Mouse (Mus musculus) erythroblast, embryonic 14.5 days (primary cell): ENCODE data around the gene Ube2e1. TPM values are rescaled to one million over a fixed set of nuclear protein-coding genes. Genes with fewer than 3 reads are reported as not detected.

Source experiments
- H3K27me3 ChIP-seq: 2 replicates; pipeline ENCODE4 v1.6.1; 2012; ENCODE audit warnings: inconsistent platforms; ENCODE audit not compliant: control insufficient read depth
- H3K36me3 ChIP-seq: 2 replicates; pipeline ENCODE4 v1.6.1; 2012; ENCODE audit warnings: mild to moderate bottlenecking, inconsistent platforms; ENCODE audit not compliant: control insufficient read depth
- H3K4me1 ChIP-seq: 2 replicates; pipeline ENCODE4 v1.6.1; 2012; ENCODE audit warnings: inconsistent platforms; ENCODE audit not compliant: control insufficient read depth
- H3K4me3 ChIP-seq: replicated peaks from 2 replicates; pipeline ENCODE3; 2012; ENCODE audit warnings: moderate library complexity, mild to moderate bottlenecking, inconsistent platforms
- H3K9me3 ChIP-seq: 2 replicates; pipeline ENCODE4 v1.6.1; 2012; ENCODE audit warnings: low read length, inconsistent platforms, mixed read lengths; ENCODE audit not compliant: control insufficient read depth
- GATA1 ChIP-seq: IDR thresholded peaks from 2 replicates; pipeline ENCODE4 v1.6.1; 2012; ENCODE audit warnings: low read length, inconsistent platforms, mixed read lengths
- TAL1 ChIP-seq: IDR thresholded peaks from 3 replicates; pipeline ENCODE4 v1.6.1; 2012; ENCODE audit warnings: low read length, inconsistent platforms, mixed read lengths
- polyA plus RNA-seq: library from polyadenylated mRNA; stranded (reverse); fragments of >175 nt; gene quantifications from 2 replicates; pipeline ENCODE4 v1.2.3, GENCODE M21; 2012

Gene Ube2e1
- polyA plus RNA-seq, 1 experiment, result 0.31 TPM

- Histone ChIP-seq H3K4me1 (no peaks in the 10 kb centered on the region), H3K4me3 (no peak overlapping the region), H3K36me3 (no peaks in the 10 kb centered on the region), H3K9me3 (no peaks in the 10 kb centered on the region), H3K27me3 (no peaks in the 10 kb centered on the region)
- no peak for TF ChIP-seq TAL1
- no peak for TF ChIP-seq GATA1
Observed at GRCm38 (mm10) chr14:18356442-18356841, 24.8 kb upstream of the Ube2e1 start.

GRCm38 (mm10) chr14:18355514-18356190 lies 24.0 kb upstream of the Ube2e1 start:
- TF ChIP-seq GATA1 (no peak), TAL1 (no peak)
- no peaks in the 10 kb centered on the region for H3K27me3 ChIP-seq
- no peaks in the 10 kb centered on the region for H3K36me3 ChIP-seq
- no peaks in the 10 kb centered on the region for H3K4me1 ChIP-seq
- H3K4me3 ChIP-seq, result no peak overlapping the region
- H3K9me3 ChIP-seq, result no peaks in the 10 kb centered on the region

GRCm38 (mm10) chr14:18353525-18353924 lies 21.9 kb upstream of the Ube2e1 start:
- Histone ChIP-seq H3K36me3 (no peaks in the 10 kb centered on the region), H3K9me3 (no peaks in the 10 kb centered on the region), H3K4me1 (no peaks in the 10 kb centered on the region), H3K4me3 (no peak overlapping the region), H3K27me3 (no peaks in the 10 kb centered on the region)
- TF ChIP-seq GATA1, result no peak
- no peak for TF ChIP-seq TAL1

- TF ChIP-seq GATA1, result no peak
- TF ChIP-seq TAL1, result no peak
- no peaks in the 10 kb centered on the region for H3K36me3 ChIP-seq
- H3K27me3 ChIP-seq, result no peaks in the 10 kb centered on the region
- H3K4me1 ChIP-seq, result no peaks in the 10 kb centered on the region
- H3K4me3 ChIP-seq, result no peak overlapping the region
- no peaks in the 10 kb centered on the region for H3K9me3 ChIP-seq
Observed at GRCm38 (mm10) chr14:18352934-18353333, 21.3 kb upstream of the Ube2e1 start.

DNA sequence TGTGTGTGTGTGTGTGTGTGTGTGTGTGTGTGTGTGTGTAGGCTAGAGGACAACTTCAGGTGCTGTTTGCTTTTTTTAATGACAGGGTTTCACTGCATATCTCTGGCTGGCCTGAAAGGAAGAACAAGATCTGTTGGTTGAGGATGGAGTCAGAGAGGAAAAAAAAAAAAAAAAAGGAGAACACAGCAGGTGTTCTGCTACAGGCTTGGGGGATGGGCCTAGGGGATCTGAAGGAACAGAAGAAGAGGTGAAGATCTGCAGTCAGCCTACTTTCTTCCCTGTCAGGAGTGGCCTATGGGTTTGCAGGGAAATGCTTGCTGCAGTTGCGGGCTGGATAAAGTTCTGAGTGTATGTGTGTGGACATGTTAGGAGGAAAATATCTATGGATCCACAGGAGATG lies 19.0 kb upstream of the Ube2e1 start:
- no peak overlapping the region for H3K4me3 ChIP-seq
- TF ChIP-seq GATA1, result no peak
- no peak for TF ChIP-seq TAL1
- no peaks in the 10 kb centered on the region for H3K9me3 ChIP-seq
- H3K4me1 ChIP-seq, result no peaks in the 10 kb centered on the region
- no peaks in the 10 kb centered on the region for H3K27me3 ChIP-seq
- H3K36me3 ChIP-seq, result no peaks in the 10 kb centered on the region

DNA sequence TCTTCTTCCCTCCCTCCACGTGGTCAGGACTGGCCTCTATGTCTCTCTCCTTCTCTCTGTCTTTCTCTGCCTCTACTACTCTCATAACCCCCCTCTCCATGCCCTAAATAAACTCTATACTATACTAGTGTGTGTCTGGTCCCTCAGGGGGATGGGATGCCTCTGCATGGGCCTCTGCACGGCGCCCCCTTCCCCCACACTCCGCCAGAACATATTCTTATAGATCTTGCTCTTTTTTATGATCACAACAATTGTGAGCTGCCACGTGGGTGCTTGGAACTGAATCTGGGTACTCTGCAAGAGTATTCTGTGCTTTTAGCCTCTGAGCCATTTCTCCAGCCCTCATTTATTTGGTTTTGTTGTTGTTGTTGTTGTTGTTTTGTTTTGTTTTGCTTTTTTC lies 18.2 kb upstream of the Ube2e1 start:
- TF ChIP-seq GATA1 (no peak), TAL1 (no peak)

DNA sequence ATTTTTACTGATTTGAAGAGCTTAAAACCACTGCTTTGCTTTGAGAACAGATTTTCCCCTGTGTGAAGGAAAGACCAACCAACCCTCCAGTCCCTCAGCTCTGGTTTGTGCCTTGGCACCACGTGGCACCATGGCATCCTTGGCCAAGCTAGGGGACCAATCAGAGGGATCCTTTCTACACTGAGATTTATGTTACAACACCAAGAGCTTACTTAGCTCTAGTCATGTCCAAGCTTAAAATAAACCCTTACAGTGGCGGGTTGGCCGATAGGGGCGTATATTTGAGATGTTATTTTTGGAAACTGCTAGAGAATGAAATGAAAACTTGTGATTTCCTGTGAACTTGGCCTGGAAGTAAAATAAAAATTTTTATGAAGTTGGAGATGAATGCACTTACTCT lies 11.9 kb upstream of the Ube2e1 start:
- H3K4me3 ChIP-seq, result no peak overlapping the region
- no peaks in the 10 kb centered on the region for H3K9me3 ChIP-seq
- no peaks in the 10 kb centered on the region for H3K4me1 ChIP-seq
- no peaks in the 10 kb centered on the region for H3K36me3 ChIP-seq
- TF ChIP-seq GATA1, result no peak
- TF ChIP-seq TAL1, result no peak
- H3K27me3 ChIP-seq, result no peaks in the 10 kb centered on the region; the same call in 1 of the 2 replicates

More for the DNA sequence above, 18.2 kb upstream of the Ube2e1 start:
- Histone ChIP-seq H3K9me3 (no peaks in the 10 kb centered on the region), H3K36me3 (no peaks in the 10 kb centered on the region), H3K27me3 (no peaks in the 10 kb centered on the region), H3K4me1 (no peaks in the 10 kb centered on the region), H3K4me3 (no peak overlapping the region)

DNA sequence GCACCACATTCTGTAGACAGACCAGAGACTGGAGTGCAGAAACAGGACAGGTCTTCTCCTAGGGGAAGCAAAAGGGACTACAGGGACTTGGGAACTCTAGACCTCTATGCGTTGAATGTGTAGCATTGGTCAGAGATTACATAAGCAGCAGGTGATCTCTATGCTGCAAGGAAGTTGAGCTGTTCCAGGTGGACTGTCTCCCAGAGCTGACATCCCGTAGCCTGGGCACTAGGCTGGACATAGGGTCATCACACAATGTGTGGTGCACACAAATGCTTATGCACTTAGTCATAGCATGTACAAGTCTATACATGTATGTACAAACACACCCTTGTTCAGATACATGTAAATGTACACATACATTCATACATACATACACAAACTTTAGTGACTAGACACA lies 11.1 kb upstream of the Ube2e1 start:
- H3K36me3 ChIP-seq, result no peaks in the 10 kb centered on the region
- H3K9me3 ChIP-seq, result no peaks in the 10 kb centered on the region
- TF ChIP-seq GATA1, result no peak
- TF ChIP-seq TAL1, result no peak
- H3K4me1 ChIP-seq, result no peaks in the 10 kb centered on the region
- no peaks in the 10 kb centered on the region; the same call in 1 of the 2 replicates for H3K27me3 ChIP-seq
- H3K4me3 ChIP-seq, result no peak overlapping the region

DNA sequence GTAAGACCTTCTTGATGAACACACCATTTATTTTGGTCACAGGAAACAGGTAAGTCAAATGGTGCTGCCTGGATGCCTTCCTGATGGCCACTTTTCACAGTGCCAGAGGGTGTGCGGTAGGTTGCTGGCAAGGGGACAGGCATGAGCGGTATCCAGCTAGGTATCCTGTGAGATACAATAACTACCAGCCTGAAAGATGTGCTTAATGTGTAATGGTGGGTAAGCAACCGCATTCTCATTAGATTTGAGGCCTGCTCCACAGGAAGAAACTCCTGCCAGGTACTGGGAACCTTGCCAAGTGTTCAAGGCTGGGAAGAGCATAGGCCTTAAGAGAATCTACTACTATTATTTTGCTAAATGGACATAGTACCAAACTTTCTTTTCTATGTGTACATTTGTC lies 9.4 kb upstream of the Ube2e1 start:
- no peaks in the 10 kb centered on the region for H3K9me3 ChIP-seq
- no peaks in the 10 kb centered on the region; the same call in 1 of the 2 replicates for H3K27me3 ChIP-seq
- no peaks in the 10 kb centered on the region for H3K4me1 ChIP-seq
- TF ChIP-seq TAL1 (no peak), GATA1 (no peak)
- H3K36me3 ChIP-seq, result no peaks in the 10 kb centered on the region
- H3K4me3 ChIP-seq, result no peak overlapping the region

DNA sequence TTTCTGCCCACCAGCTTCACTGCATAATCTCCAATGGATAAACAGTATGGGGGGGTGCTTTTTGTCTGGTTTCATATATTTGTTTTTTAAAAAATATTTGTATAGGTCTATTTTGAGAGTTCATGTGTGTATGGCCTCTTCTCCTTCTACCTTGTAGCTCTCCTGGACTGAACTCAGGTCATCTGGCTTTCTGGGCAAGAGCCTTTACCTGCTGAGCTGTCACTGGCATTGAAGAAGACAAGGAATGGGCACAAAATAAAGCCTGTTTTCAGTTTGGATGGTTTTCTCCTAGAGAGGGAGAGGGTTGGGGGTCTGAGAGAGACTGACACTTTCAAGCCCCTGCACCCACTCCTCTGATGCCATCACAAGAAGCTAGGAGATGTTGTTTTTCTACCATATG lies 4.4 kb upstream of the Ube2e1 start:
- H3K4me3 ChIP-seq, result no peak overlapping the region
- H3K36me3 ChIP-seq, result no peaks in the 10 kb centered on the region
- H3K4me1 ChIP-seq, result peaks cover 7% of the 10 kb centered on the region
- H3K27me3 ChIP-seq, result peaks cover 14% of the 10 kb centered on the region
- TF ChIP-seq TAL1 (no peak), GATA1 (no peak)
- H3K9me3 ChIP-seq, result no peaks in the 10 kb centered on the region
